ENCODE assay signal across 21 mouse cellular contexts in genomic region chr3:107515989-107516388, GRCm38 (mm10). TPM values are rescaled to one million over a fixed set of nuclear protein-coding genes. Genes with fewer than 3 reads are reported as not detected.
DNase-seq lines count a peak whose midpoint lies in the region; ATAC-seq and TF ChIP-seq lines count a peak whose summit lies in the region.
"Had no signal": no experiment of that assay in that cellular context is flagged by ENCODE, and none has a peak within 500 bp of the region (broad histone marks: within the 10 kb centered on the region; RNA-seq: fewer than 3 reads in every experiment).

No protein-coding gene starts in this region.

- no peaks in the 10 kb centered on the region for H3K36me3 ChIP-seq in heart, embryonic 13.5 days
- H3K36me3 ChIP-seq in neural tube, embryonic 13.5 days, result no peaks in the 10 kb centered on the region
- H3K36me3 ChIP-seq in forebrain, postnatal 0 days (ENCODE audit: insufficient read depth), result peaks cover 3% of the 10 kb centered on the region; the same call in 1 of the 2 replicates

- DNase-seq in heart, adult 8-10 months (ENCODE audit: low spot score), result no peak
- DNase-seq in neural tube, embryonic 10.5 days (ENCODE audit: extremely low spot score, low spot score), result no peak
- no peak for DNase-seq in forebrain, postnatal 0 days
- no peak for DNase-seq in lung, adult 18-20 months
- no peak for DNase-seq in natural killer cell, adult 2 months (ENCODE audit: low spot score in 2 of 2)
- DNase-seq: cerebellum, postnatal 14 days; gastrocnemius, adult 2 months; heart, adult 18-20 months; liver, postnatal 0 days; lung, postnatal 36 days; thymus, postnatal 4 days had no signal

- H3K9me3 ChIP-seq in heart, embryonic 13.5 days, result no peaks in the 10 kb centered on the region
- no peaks in the 10 kb centered on the region for H3K9me3 ChIP-seq in neural tube, embryonic 13.5 days
- H3K9me3 ChIP-seq in forebrain, postnatal 0 days (ENCODE audit: low read length), result no peaks in the 10 kb centered on the region

- WGBS in heart, embryonic 13.5 days, result 69% methylated on average over 4 of the region's 4 CpGs
- WGBS in neural tube, embryonic 13.5 days, result 76% methylated on average over 4 of the region's 4 CpGs
- WGBS in forebrain, postnatal 0 days, result 70% methylated on average over 4 of the region's 4 CpGs

- no peak for ATAC-seq in heart, embryonic 13.5 days (ENCODE audit: extremely low read depth, insufficient number of reproducible peaks, low FRiP score, low TSS enrichment)
- ATAC-seq in neural tube, embryonic 13.5 days (ENCODE audit: low read depth), result no peak
- no peak for ATAC-seq in forebrain, postnatal 0 days
- ATAC-seq: activated CD4-positive, CD25-positive, alpha-beta regulatory T cell, adult 4 months; CD4-positive, CD25-positive, alpha-beta regulatory T cell, adult 4 months; inflammation-experienced regulatory T-cells, adult 6 months; liver, postnatal 0 days had no signal

- H3K4me1 ChIP-seq in heart, embryonic 13.5 days, result peaks cover 13% of the 10 kb centered on the region
- peaks cover 22% of the 10 kb centered on the region for H3K4me1 ChIP-seq in neural tube, embryonic 13.5 days (replicated peaks)
- peaks cover 13% of the 10 kb centered on the region; the same call in 1 of the 2 replicates for H3K4me1 ChIP-seq in forebrain, postnatal 0 days (ENCODE audit: insufficient read depth)

- H3K9ac ChIP-seq in heart, embryonic 13.5 days, result no peak overlapping the region
- H3K9ac ChIP-seq in neural tube, embryonic 13.5 days, result no peak overlapping the region
- no peak overlapping the region for H3K9ac ChIP-seq in forebrain, postnatal 0 days
- H3K9ac ChIP-seq: liver, postnatal 0 days had no signal

- no peak for TF ChIP-seq CTCF in forebrain, postnatal 0 days (IDR thresholded peaks at IDR 0.05; ENCODE audit: low read depth)

- peaks cover 63% of the 10 kb centered on the region for H3K27me3 ChIP-seq in heart, embryonic 13.5 days (replicated peaks)
- H3K27me3 ChIP-seq in neural tube, embryonic 13.5 days, result peaks cover 71% of the 10 kb centered on the region
- no peaks in the 10 kb centered on the region for H3K27me3 ChIP-seq in forebrain, postnatal 0 days (ENCODE audit: insufficient read depth, low read length)

- H3K27ac ChIP-seq in heart, embryonic 13.5 days (replicated peaks), result no peak overlapping the region
- H3K27ac ChIP-seq in neural tube, embryonic 13.5 days (replicated peaks), result no peak overlapping the region
- H3K27ac ChIP-seq in forebrain, postnatal 0 days (ENCODE audit: low read depth, low read length), result no peak overlapping the region
- H3K27ac ChIP-seq: gastrocnemius, adult 2 months; stomach, postnatal 0 days had no signal

- no peak overlapping the region for H3K4me3 ChIP-seq in heart, embryonic 13.5 days
- no peak overlapping the region for H3K4me3 ChIP-seq in neural tube, embryonic 13.5 days
- no peak overlapping the region for H3K4me3 ChIP-seq in forebrain, postnatal 0 days (ENCODE audit: low read depth, low read length)
- H3K4me3 ChIP-seq: gastrocnemius, adult 2 months had no signal

- peak overlapping the region; percentile 96; the same call in 1 of the 2 replicates for H3K4me2 ChIP-seq in heart, embryonic 13.5 days
- H3K4me2 ChIP-seq in neural tube, embryonic 13.5 days, result peak overlapping the region; percentile 95
- peak overlapping the region; percentile 93 for H3K4me2 ChIP-seq in forebrain, postnatal 0 days (ENCODE audit: low read depth)

RNA-seq across cellular contexts. Expression of gene Slc6a17, which starts 1.8 kb away (rescaled TPM):
- 4.1 and 4.7 TPM in 2 replicates for polyA plus RNA-seq in heart, embryonic 13.5 days (2015; fragmentation: Nextera tagmentation; extraction: Ambion mirVana)
- 1 to 10 TPM; 2.4 to 7.4 (median 4.8) TPM for total RNA-seq in heart, adult 8-10 months (2022)
- 8.1 and 8.7 TPM in 2 replicates for polyA plus RNA-seq in neural tube, embryonic 13.5 days (2015; fragmentation: Nextera tagmentation; extraction: Ambion mirVana)
- total RNA-seq in forebrain, postnatal 0 days (2014; rRNA removed), result 61.2 and 68.9 TPM in 2 replicates
- polyA plus RNA-seq in forebrain, postnatal 0 days (2015; fragmentation: Nextera tagmentation; extraction: Ambion mirVana), result 20.3 and 22.7 TPM in 2 replicates
- polyA plus RNA-seq: activated CD4-positive, CD25-positive, alpha-beta regulatory T cell, adult 4 months; CD4-positive, CD25-positive, alpha-beta regulatory T cell, adult 4 months; inflammation-experienced regulatory T-cells, adult 6 months had no signal

RNA-seq across cellular contexts. Expression of gene Ubl4b, which starts 38.9 kb away (rescaled TPM):
- polyA plus RNA-seq in heart, embryonic 13.5 days (2015; fragmentation: Nextera tagmentation; extraction: Ambion mirVana), result not detected in 2 replicates
- total RNA-seq in heart, adult 8-10 months (2022), result not detected
- polyA plus RNA-seq in neural tube, embryonic 13.5 days (2015; fragmentation: Nextera tagmentation; extraction: Ambion mirVana), result not detected in 2 replicates
- total RNA-seq in forebrain, postnatal 0 days (2014; rRNA removed), result 0.23 TPM in 1 of 2 replicates, not detected in the other
- not detected in 2 replicates for polyA plus RNA-seq in forebrain, postnatal 0 days (2015; fragmentation: Nextera tagmentation; extraction: Ambion mirVana)
- total RNA-seq: gastrocnemius, adult 2 months; heart, adult 18-20 months; MEL; neutrophil, adult 5-6 weeks had no signal
- polyA plus RNA-seq: activated CD4-positive, CD25-positive, alpha-beta regulatory T cell, adult 4 months; CD4-positive, CD25-positive, alpha-beta regulatory T cell, adult 4 months; heart, postnatal 0 days; inflammation-experienced regulatory T-cells, adult 6 months; kidney, embryonic 14.5 days; liver, postnatal 0 days; stomach, postnatal 0 days had no signal

RNA-seq across cellular contexts. Expression of gene Kcnc4, which starts 56.6 kb away (rescaled TPM):
- polyA plus RNA-seq in heart, embryonic 13.5 days (2015; fragmentation: Nextera tagmentation; extraction: Ambion mirVana), result 0.06 and 0.07 TPM in 2 replicates
- under 1 TPM; 0.12 to 0.40 (median 0.31) TPM for total RNA-seq in heart, adult 8-10 months (2022)
- 1.8 TPM in 2 replicates for polyA plus RNA-seq in neural tube, embryonic 13.5 days (2015; fragmentation: Nextera tagmentation; extraction: Ambion mirVana)
- 10.7 and 15.4 TPM in 2 replicates for total RNA-seq in forebrain, postnatal 0 days (2014; rRNA removed)
- polyA plus RNA-seq in forebrain, postnatal 0 days (2015; fragmentation: Nextera tagmentation; extraction: Ambion mirVana), result 4.2 and 6.6 TPM in 2 replicates
- total RNA-seq: MEL; neutrophil, adult 5-6 weeks had no signal
- polyA plus RNA-seq: activated CD4-positive, CD25-positive, alpha-beta regulatory T cell, adult 4 months; CD4-positive, CD25-positive, alpha-beta regulatory T cell, adult 4 months; inflammation-experienced regulatory T-cells, adult 6 months; liver, postnatal 0 days had no signal
